Mouse (Mus musculus) c-Kit-positive CD71-negative TER-119-negative erythroid progenitor cells, embryonic 14.5 days (primary cell): ENCODE measurements around the gene Neu2.
"Not testable (repeated sequence)": the region's sequence is repeated elsewhere in the genome, so short reads cannot be mapped to it uniquely, and the experiment has no call there.

ENCODE experiments used
- DNase-seq: peaks from one replicate; pipeline ENCODE4 v3.0.0-alpha.2; 2013; ENCODE audit warnings: low read depth

The Neu2 gene

GRCm38 (mm10) chr1:87509561-87510165, at the start of gene Neu2:
Gene Neu2, plus strand, starts transcription at chr1:87509889.
- no peak for DNase-seq

GRCm38 (mm10) chr1:87467469-87467868, 42.2 kb upstream of the Neu2 start:
- no peak for DNase-seq

GRCm38 (mm10) chr1:87468321-87468720, 41.4 kb upstream of the Neu2 start:
- DNase-seq: peak; percentile 14

GRCm38 (mm10) chr1:87469971-87470370, 39.7 kb upstream of the Neu2 start, which contains the start of gene Snorc:
Gene Snorc, plus strand, starts transcription at chr1:87470271.
- not testable (repeated sequence) for DNase-seq

- DNase-seq: no peak
These were observed 37.8 kb upstream of the Neu2 start for GRCm38 (mm10) chr1:87471914-87472313.

- no peak for DNase-seq
These were observed 37.1 kb upstream of the Neu2 start for GRCm38 (mm10) chr1:87472576-87472975.

GRCm38 (mm10) chr1:87475076-87475895, 34.4 kb upstream of the Neu2 start:
- no peak for DNase-seq

GRCm38 (mm10) chr1:87482546-87482945, 27.1 kb upstream of the Neu2 start:
- DNase-seq: no peak

- DNase-seq: no peak
These were observed 23.3 kb upstream of the Neu2 start for GRCm38 (mm10) chr1:87486386-87486785.

- no peak for DNase-seq
These were observed 17.4 kb upstream of the Neu2 start for GRCm38 (mm10) chr1:87492285-87492684.

GRCm38 (mm10) chr1:87493542-87493941, 16.1 kb upstream of the Neu2 start:
- DNase-seq: no peak

- DNase-seq: no peak
These were observed 4.2 kb upstream of the Neu2 start for GRCm38 (mm10) chr1:87505524-87505923.

- no peak for DNase-seq
These were observed 1.8 kb upstream of the Neu2 start for GRCm38 (mm10) chr1:87507857-87508256.

GRCm38 (mm10) chr1:87508591-87509560, 813 bp upstream of the Neu2 start:
- no peak for DNase-seq

- no peak for DNase-seq
These were observed 540 bp downstream of the Neu2 start for GRCm38 (mm10) chr1:87510166-87510691.

GRCm38 (mm10) chr1:87510845-87511244, 1.2 kb downstream of the Neu2 start:
- DNase-seq: no peak

- DNase-seq: no peak
These were observed 10.8 kb downstream of the Neu2 start for GRCm38 (mm10) chr1:87520467-87520866.

GRCm38 (mm10) chr1:87521523-87521922, 11.8 kb downstream of the Neu2 start:
- no peak for DNase-seq

GRCm38 (mm10) chr1:87525041-87525440, 15.4 kb downstream of the Neu2 start:
- no peak for DNase-seq

GRCm38 (mm10) chr1:87527191-87527590, 17.5 kb downstream of the Neu2 start:
- DNase-seq: no peak

- DNase-seq: no peak
These were observed 22.7 kb downstream of the Neu2 start for GRCm38 (mm10) chr1:87532346-87532745.

- no peak for DNase-seq
These were observed 24.4 kb downstream of the Neu2 start for GRCm38 (mm10) chr1:87534118-87534517.
